In genomic region chr6:87838551-87839197, GRCm38 (mm10) we compare ENCODE assay signal across 7 mouse cellular contexts. TPM values are rescaled to one million over a fixed set of nuclear protein-coding genes. Genes with fewer than 3 reads are reported as not detected.
DNase-seq lines count a peak whose midpoint lies in the region; ATAC-seq lines count a peak whose summit lies in the region.

TSS of gene Isy1 (minus strand) at chr6:87838798.

- WGBS in intestine, embryonic 15.5 days, result under 1% methylated on average over 46 of the region's 46 CpGs
- WGBS in midbrain, embryonic 10.5 days, result 2% methylated on average over 46 of the region's 46 CpGs

- peak within 1 kb of the TSS; percentile 95 for H3K27ac ChIP-seq in intestine, embryonic 15.5 days
- peak within 1 kb of the TSS; percentile 93 for H3K27ac ChIP-seq in midbrain, embryonic 10.5 days (replicated peaks)

- H3K36me3 ChIP-seq in intestine, embryonic 15.5 days, result peaks cover 17% of the 10 kb centered on the region
- peaks cover 57% of the 10 kb centered on the region for H3K36me3 ChIP-seq in midbrain, embryonic 10.5 days

- no peaks in the 10 kb centered on the region for H3K27me3 ChIP-seq in intestine, embryonic 15.5 days (replicated peaks)
- no peaks in the 10 kb centered on the region for H3K27me3 ChIP-seq in midbrain, embryonic 10.5 days (ENCODE audit: low read depth, poor library complexity, severe bottlenecking)

- H3K4me3 ChIP-seq in intestine, embryonic 15.5 days (replicated peaks), result peak within 1 kb of the TSS; percentile 71
- peak within 1 kb of the TSS; percentile 78 for H3K4me3 ChIP-seq in midbrain, embryonic 10.5 days

- no peaks in the 10 kb centered on the region for H3K9me3 ChIP-seq in intestine, embryonic 15.5 days
- H3K9me3 ChIP-seq in midbrain, embryonic 10.5 days (replicated peaks), result no peaks in the 10 kb centered on the region

- peak within 1 kb of the TSS; percentile 95 for H3K9ac ChIP-seq in intestine, embryonic 15.5 days

- DNase-seq in adrenal gland, adult 2 months, result peak; percentile 97
- peak; percentile 94 for DNase-seq in embryo, embryonic 11.5 days (ENCODE audit: low read depth, low spot score)
- DNase-seq in gastrocnemius, postnatal 36 days, result peak; percentile 86 to 90
- peak; percentile 96 to 99 for DNase-seq in left cerebral cortex, postnatal 25 days (ENCODE audit: low spot score in 2 of 2)
- DNase-seq in midbrain, embryonic 10.5 days (ENCODE audit: low spot score), result peak; percentile 95
- peak; percentile 88 for DNase-seq in right cerebral cortex, postnatal 4 days

- 0 out of 2 replicates have a peak, but pooled peaks cover 2% of the 10 kb centered on the region for H3K4me1 ChIP-seq in intestine, embryonic 15.5 days (replicated peaks)
- peaks cover 23% of the 10 kb centered on the region for H3K4me1 ChIP-seq in midbrain, embryonic 10.5 days

- intact Hi-C loops in gastrocnemius, postnatal 36 days (cut with DNase I), result no loop called here
- intact Hi-C loops in left cerebral cortex, postnatal 25 days (cut with DNase I), result loop anchor here (2.0 kb wide), 1 partner anchor 48 kb away; the partner anchor contains the start of gene Copg1

- peak; percentile 98 for ATAC-seq in intestine, embryonic 15.5 days

- peak within 1 kb of the TSS; percentile 72 for H3K4me2 ChIP-seq in intestine, embryonic 15.5 days (replicated peaks)

RNA-seq across cellular contexts. Expression of gene Isy1, which starts in this region (rescaled TPM):
- total RNA-seq in adrenal gland, adult 2 months (2021), result 10 to 100 TPM; 44.4 to 55.6 TPM
- 3.1 and 3.8 TPM in 2 replicates for polyA plus RNA-seq in adrenal gland, adult 2 months (2012; rRNA removed)
- 10 to 100 TPM; 13.9 to 19.1 TPM for total RNA-seq in gastrocnemius, postnatal 36 days (2021)
- polyA plus RNA-seq in intestine, embryonic 15.5 days (2015; fragmentation: Nextera tagmentation; extraction: Ambion mirVana), result 50.7 and 58.1 TPM in 2 replicates
- total RNA-seq in left cerebral cortex, postnatal 25 days (2021), result 10 to 100 TPM; 27.6 to 31.2 TPM
- polyA plus RNA-seq in midbrain, embryonic 10.5 days (2016; fragmentation: Nextera tagmentation; extraction: Ambion mirVana), result 62.4 and 69.1 TPM in 2 replicates

Comparison
In these comparisons a context has a peak if more than half of its experiments do, and no peak if none do; other contexts are left out.
1. Peak in every context shown above with its lines: DNase-seq, ATAC-seq, H3K4me3 ChIP-seq and H3K27ac ChIP-seq.
2. RNA of gene Isy1 (polyA plus RNA-seq): 62.4 to 69.1 TPM in midbrain, embryonic 10.5 days and 50.7 to 58.1 TPM in intestine, embryonic 15.5 days; 3.1 to 3.8 TPM in adrenal gland, adult 2 months; every median in the first group is over 10 times any median in the second.